Mouse (Mus musculus) mesoderm, embryonic 11.5 days (tissue): ENCODE results near the gene Cln6.
A peak's percentile ranks its signal among the peaks of the same experiment; 100 is the strongest.
"Not testable (repeated sequence)": the region's sequence is repeated elsewhere in the genome, so short reads cannot be mapped to it uniquely, and the experiment has no call there.

ENCODE experiments used
- DNase-seq: peaks from one replicate; pipeline ENCODE4 v3.0.0-alpha.2; 2012; ENCODE audit warnings: low read depth, low spot score

The Cln6 gene

DNA sequence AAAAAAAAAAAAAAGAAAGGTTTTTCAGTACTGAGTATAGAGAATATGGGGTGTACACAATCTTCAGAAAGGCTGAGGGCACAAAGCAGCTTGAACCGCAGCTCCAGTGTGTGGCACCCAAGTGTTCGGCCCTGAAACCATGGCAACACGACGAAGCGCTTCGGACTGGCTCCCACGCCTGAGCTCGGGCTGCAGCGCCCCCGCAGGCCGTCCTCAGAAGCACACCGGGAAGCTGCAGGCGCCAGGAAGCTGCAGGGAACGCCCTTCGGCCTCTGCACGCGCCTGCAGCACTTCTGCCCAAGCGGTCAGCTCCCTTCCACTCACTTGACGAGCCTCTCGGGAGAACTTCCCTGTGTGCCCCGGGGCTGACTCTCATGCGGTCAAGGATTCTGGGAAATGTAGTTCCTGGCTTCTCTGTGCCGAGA lies 9.9 kb upstream of the Cln6 start:
- peak; percentile 97 for DNase-seq

DNA sequence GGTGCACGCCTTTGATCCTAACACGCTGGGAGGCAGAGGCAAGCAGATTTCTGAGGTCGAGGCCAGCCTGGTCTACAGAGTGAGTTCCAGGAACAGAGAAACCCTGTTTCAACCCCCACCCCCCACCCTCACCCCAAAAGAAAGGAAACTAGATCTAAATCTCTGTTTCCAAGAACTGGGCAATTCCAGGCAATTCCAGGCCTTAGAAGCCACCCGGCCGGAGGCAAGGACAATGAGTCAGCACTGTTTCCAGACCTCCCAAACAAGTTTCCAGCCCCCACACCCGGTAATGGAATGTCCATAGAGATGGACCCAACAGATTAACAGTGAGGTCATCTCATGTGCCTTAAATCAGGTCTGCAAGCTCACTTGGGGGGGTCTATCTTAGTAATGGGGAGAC lies 8.7 kb upstream of the Cln6 start:
- no peak for DNase-seq

DNA sequence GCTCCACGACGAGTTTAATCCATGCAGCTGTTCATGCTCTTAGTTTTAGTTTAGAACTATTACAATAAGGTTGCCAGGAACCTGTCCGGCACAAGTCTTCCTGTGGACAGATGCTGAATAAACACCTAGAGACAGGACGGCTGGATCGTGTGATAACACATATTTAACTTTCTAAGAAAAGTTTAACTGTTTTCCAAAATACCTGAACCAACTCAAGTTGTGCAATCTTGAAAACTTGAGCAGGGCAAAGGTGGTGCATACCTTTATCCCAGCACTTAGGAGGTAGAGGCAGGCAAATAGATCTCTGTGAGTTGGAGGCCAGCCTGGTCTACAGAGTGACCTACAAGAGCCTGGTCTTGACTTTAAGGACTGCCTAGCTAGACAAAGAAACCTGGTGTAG lies 3.7 kb upstream of the Cln6 start:
- DNase-seq: no peak

- DNase-seq: no peak
Measured at GRCm38 (mm10) chr9:62835705-62836446, 2.7 kb upstream of the Cln6 start.

- DNase-seq: no peak
Measured at GRCm38 (mm10) chr9:62837611-62838010, 974 bp upstream of the Cln6 start.

GRCm38 (mm10) chr9:62838146-62838505 lies 459 bp upstream of the Cln6 start:
- DNase-seq: no peak

- DNase-seq: peak; percentile 58
Measured at GRCm38 (mm10) chr9:62839172-62839770, 686 bp downstream of the Cln6 start.

- no peak for DNase-seq
Measured at GRCm38 (mm10) chr9:62843356-62844024, 4.9 kb downstream of the Cln6 start.

- no peak for DNase-seq
Measured at GRCm38 (mm10) chr9:62844461-62844860, 5.9 kb downstream of the Cln6 start.

GRCm38 (mm10) chr9:62847694-62848093 lies 9.1 kb downstream of the Cln6 start:
- DNase-seq: peak; percentile 92

GRCm38 (mm10) chr9:62848641-62849040 lies 10.1 kb downstream of the Cln6 start:
- DNase-seq: no peak

GRCm38 (mm10) chr9:62851571-62851970 lies 13.0 kb downstream of the Cln6 start:
- DNase-seq: no peak

- DNase-seq: no peak
Measured at GRCm38 (mm10) chr9:62854483-62854882, 15.9 kb downstream of the Cln6 start.

- DNase-seq: no peak
Measured at GRCm38 (mm10) chr9:62857216-62857615, 18.6 kb downstream of the Cln6 start.

DNA sequence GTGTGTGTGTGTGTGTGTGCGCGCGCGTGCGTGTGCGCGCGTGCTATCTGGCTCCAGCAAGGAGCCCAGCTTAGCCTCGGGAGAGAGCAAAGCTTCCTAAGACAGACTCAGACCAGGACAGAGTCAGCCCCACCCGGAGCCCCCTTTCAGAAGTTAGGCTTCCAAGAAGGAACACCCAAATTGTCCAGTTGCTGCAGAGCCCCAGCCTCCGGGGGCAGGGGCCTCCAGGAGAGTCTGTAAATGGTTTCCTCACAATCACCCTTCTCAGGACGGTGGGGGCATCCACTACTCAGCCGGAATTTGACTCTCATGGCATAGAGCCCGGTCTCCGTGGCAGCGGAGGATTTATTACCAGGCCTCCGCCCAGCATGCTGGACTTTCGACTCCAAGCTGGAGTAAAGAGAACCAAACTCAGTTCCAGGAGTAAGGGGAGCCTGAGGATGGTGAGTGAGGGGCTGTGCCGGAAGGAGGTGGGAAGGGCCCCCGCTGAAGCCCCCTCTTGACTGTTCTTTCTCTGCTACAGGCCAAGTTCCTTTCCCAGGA lies 19.2 kb downstream of the Cln6 start, which contains the start of gene Calml4:
Gene Calml4, plus strand, starts transcription at position 362 of the 543 bp plus-strand sequence.
- peak; percentile 74 for DNase-seq

GRCm38 (mm10) chr9:62858266-62859019 lies 19.9 kb downstream of the Cln6 start:
- DNase-seq: no peak

DNA sequence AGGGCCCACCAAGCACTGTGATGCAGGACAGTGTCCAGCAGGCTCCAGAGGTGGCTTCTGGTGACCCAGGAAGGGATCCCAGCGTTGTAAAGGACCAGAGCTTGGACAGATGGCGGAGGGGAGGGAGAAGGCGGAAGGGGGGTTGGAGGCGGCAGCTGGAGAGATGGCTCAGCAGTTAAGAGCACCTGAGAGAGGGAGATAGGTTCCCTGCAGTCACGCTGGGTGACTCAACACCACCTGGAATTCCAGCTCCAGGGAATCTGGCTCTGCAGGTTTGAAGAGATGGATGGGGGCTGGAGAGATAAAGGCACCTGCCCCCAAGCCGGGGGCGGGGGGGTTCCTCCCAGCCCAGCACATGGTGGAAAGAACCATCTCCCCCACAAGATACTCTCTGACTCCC lies 21.5 kb downstream of the Cln6 start:
- DNase-seq: not testable (repeated sequence)

GRCm38 (mm10) chr9:62860866-62861265 lies 22.3 kb downstream of the Cln6 start:
- DNase-seq: no peak

DNA sequence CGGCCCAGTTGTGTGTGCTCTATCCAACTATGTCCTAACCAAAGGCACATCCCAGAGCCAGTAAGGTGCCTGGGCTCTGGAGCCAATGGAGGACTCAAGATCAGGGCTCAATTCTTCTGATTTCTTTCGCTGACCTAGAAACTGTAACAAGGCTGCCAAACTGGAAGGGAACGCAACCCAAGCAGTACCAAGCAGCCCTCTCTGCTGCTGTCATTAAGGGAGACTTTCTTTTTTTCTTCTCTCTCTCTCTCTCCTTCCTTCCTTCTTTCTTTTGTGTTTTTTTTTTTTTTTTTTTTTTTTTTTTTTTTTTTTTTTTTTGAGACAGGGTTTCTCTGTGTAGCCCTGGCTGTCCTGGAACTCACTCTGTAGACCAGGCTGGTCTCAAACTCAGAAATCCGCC lies 30.7 kb downstream of the Cln6 start:
- DNase-seq: not testable (repeated sequence)

- no peak for DNase-seq
Measured at GRCm38 (mm10) chr9:62870728-62871127, 32.1 kb downstream of the Cln6 start.

DNA sequence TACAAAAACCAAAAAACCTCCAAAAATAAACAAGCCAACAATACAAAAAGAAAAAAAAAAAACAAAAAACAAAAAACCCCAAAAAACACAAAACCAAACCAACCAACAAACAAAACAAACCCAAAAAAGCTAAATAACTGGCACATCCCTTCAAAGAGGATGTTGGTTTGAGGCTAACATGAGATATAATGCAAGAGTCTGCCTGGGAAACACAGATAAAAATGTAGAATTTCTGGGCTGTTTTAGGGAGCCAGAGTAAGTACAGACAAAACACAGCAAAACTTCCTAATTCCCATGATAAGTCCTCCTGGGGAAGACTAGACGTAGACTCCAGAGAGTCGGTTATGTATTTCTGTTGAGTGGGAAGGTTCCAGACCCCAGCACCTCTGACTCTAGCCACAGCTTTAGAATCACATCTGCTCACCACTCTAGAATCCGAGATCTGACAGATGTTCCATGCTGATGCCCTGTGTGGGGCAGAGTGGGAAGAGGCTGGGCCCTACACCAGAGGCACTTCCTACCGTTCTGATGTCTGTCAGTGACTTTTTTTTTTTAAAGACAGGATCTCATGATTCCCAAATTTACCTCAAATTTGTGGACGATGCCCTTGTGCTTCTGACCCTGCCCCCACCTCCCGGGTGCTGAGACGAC lies 38.5 kb downstream of the Cln6 start:
- no peak for DNase-seq
